In genomic region chr19:15761086-15761485, GRCm38 (mm10) we compare ENCODE assay signal across 29 mouse cellular contexts.
DNase-seq lines count a peak whose midpoint lies in the region; ATAC-seq and TF ChIP-seq lines count a peak whose summit lies in the region.
"Had no signal": no experiment of that assay in that cellular context is flagged by ENCODE, and none has a peak within 500 bp of the region (broad histone marks: within the 10 kb centered on the region; RNA-seq: fewer than 3 reads in every experiment).

No protein-coding gene starts in this region.

- 72% methylated on average over 4 of the region's 4 CpGs for WGBS in midbrain, embryonic 11.5 days
- 66% methylated on average over 4 of the region's 4 CpGs for WGBS in midbrain, embryonic 15.5 days
- WGBS in midbrain, embryonic 14.5 days = 61% methylated on average over 4 of the region's 4 CpGs
- WGBS in midbrain, embryonic 10.5 days = 78% methylated on average over 4 of the region's 4 CpGs

- no peaks in the 10 kb centered on the region for H3K9me3 ChIP-seq in midbrain, embryonic 11.5 days (ENCODE audit: control insufficient read depth, low read length)
- no peaks in the 10 kb centered on the region for H3K9me3 ChIP-seq in midbrain, embryonic 15.5 days
- H3K9me3 ChIP-seq in midbrain, embryonic 14.5 days (ENCODE audit: control insufficient read depth, low read length) = no peaks in the 10 kb centered on the region
- H3K9me3 ChIP-seq in midbrain, embryonic 10.5 days (replicated peaks) = no peaks in the 10 kb centered on the region
- H3K9me3 ChIP-seq: embryonic facial prominence, embryonic 15.5 days; forebrain, embryonic 10.5 days; forebrain, embryonic 12.5 days; G1E had no signal

- no peak overlapping the region for H3K4me3 ChIP-seq in midbrain, embryonic 11.5 days (ENCODE audit: low read depth, low read length)
- H3K4me3 ChIP-seq in midbrain, embryonic 15.5 days = no peak overlapping the region
- H3K4me3 ChIP-seq in midbrain, embryonic 14.5 days (replicated peaks; ENCODE audit: low read depth, low read length) = no peak overlapping the region
- no peak overlapping the region for H3K4me3 ChIP-seq in midbrain, embryonic 10.5 days
- H3K4me3 ChIP-seq: embryonic facial prominence, embryonic 13.5 days; embryonic facial prominence, embryonic 15.5 days; erythroblast, embryonic 14.5 days; forebrain, embryonic 10.5 days; forebrain, embryonic 12.5 days had no signal

- no peaks in the 10 kb centered on the region for H3K36me3 ChIP-seq in midbrain, embryonic 11.5 days (ENCODE audit: control insufficient read depth, insufficient read depth, low read length)
- no peaks in the 10 kb centered on the region for H3K36me3 ChIP-seq in midbrain, embryonic 15.5 days (replicated peaks)
- no peaks in the 10 kb centered on the region for H3K36me3 ChIP-seq in midbrain, embryonic 14.5 days (ENCODE audit: control insufficient read depth, insufficient read depth, low read length)
- no peaks in the 10 kb centered on the region for H3K36me3 ChIP-seq in midbrain, embryonic 10.5 days
- H3K36me3 ChIP-seq: embryonic facial prominence, embryonic 13.5 days; embryonic facial prominence, embryonic 15.5 days; forebrain, embryonic 10.5 days; forebrain, embryonic 12.5 days; G1E had no signal

- no peak for TF ChIP-seq POLR2A in brain, embryonic 14.5 days (IDR thresholded peaks at IDR 0.05; ENCODE audit: borderline replicate concordance, extremely low read depth, insufficient read depth, insufficient read length, poor library complexity, severe bottlenecking)

- H3K27ac ChIP-seq in midbrain, embryonic 11.5 days (ENCODE audit: low read depth, low read length) = no peak overlapping the region
- H3K27ac ChIP-seq in midbrain, embryonic 15.5 days = no peak overlapping the region
- H3K27ac ChIP-seq in midbrain, embryonic 14.5 days (replicated peaks; ENCODE audit: low read depth, low read length) = no peak overlapping the region
- no peak overlapping the region for H3K27ac ChIP-seq in midbrain, embryonic 10.5 days (replicated peaks)
- H3K27ac ChIP-seq: embryonic facial prominence, embryonic 13.5 days; embryonic facial prominence, embryonic 15.5 days; forebrain, embryonic 10.5 days; forebrain, embryonic 12.5 days had no signal

- H3K9ac ChIP-seq in midbrain, embryonic 11.5 days (ENCODE audit: low read length) = no peak overlapping the region
- H3K9ac ChIP-seq in midbrain, embryonic 15.5 days = no peak overlapping the region
- no peak overlapping the region for H3K9ac ChIP-seq in midbrain, embryonic 14.5 days (replicated peaks; ENCODE audit: low read length)
- H3K9ac ChIP-seq: embryonic facial prominence, embryonic 13.5 days; embryonic facial prominence, embryonic 15.5 days; forebrain, embryonic 12.5 days had no signal

- no peaks in the 10 kb centered on the region for H3K4me1 ChIP-seq in midbrain, embryonic 11.5 days (ENCODE audit: control insufficient read depth, insufficient read depth, low read length)
- no peaks in the 10 kb centered on the region for H3K4me1 ChIP-seq in midbrain, embryonic 15.5 days
- H3K4me1 ChIP-seq in midbrain, embryonic 14.5 days (ENCODE audit: control insufficient read depth, insufficient read depth, low read length) = no peaks in the 10 kb centered on the region
- H3K4me1 ChIP-seq in midbrain, embryonic 10.5 days = peaks cover 10% of the 10 kb centered on the region
- H3K4me1 ChIP-seq: embryonic facial prominence, embryonic 13.5 days; embryonic facial prominence, embryonic 15.5 days had no signal

- H3K27me3 ChIP-seq in midbrain, embryonic 11.5 days (ENCODE audit: control insufficient read depth, insufficient read depth, low read length) = no peaks in the 10 kb centered on the region
- H3K27me3 ChIP-seq in midbrain, embryonic 15.5 days (replicated peaks) = no peaks in the 10 kb centered on the region
- H3K27me3 ChIP-seq in midbrain, embryonic 14.5 days (ENCODE audit: control insufficient read depth, insufficient read depth, low read length) = no peaks in the 10 kb centered on the region
- no peaks in the 10 kb centered on the region for H3K27me3 ChIP-seq in midbrain, embryonic 10.5 days (ENCODE audit: low read depth, poor library complexity, severe bottlenecking)
- H3K27me3 ChIP-seq: CH12.LX; embryonic facial prominence, embryonic 13.5 days; embryonic facial prominence, embryonic 15.5 days; forebrain, embryonic 12.5 days had no signal

- H3K4me2 ChIP-seq in midbrain, embryonic 11.5 days = no peak overlapping the region
- no peak overlapping the region for H3K4me2 ChIP-seq in midbrain, embryonic 15.5 days
- no peak overlapping the region for H3K4me2 ChIP-seq in midbrain, embryonic 14.5 days (ENCODE audit: low read length)
- H3K4me2 ChIP-seq: embryonic facial prominence, embryonic 13.5 days; embryonic facial prominence, embryonic 15.5 days; forebrain, embryonic 12.5 days had no signal

- no peak for TF ChIP-seq CTCF in brain, embryonic 14.5 days (IDR thresholded peaks at IDR 0.05; ENCODE audit: borderline replicate concordance, extremely low read depth, insufficient read depth, insufficient read length)

- peak; percentile 73 for DNase-seq in midbrain, embryonic 11.5 days (ENCODE audit: low spot score, missing footprints)
- peak; percentile 12 for DNase-seq in midbrain, embryonic 14.5 days
- no peak for DNase-seq in midbrain, embryonic 10.5 days (ENCODE audit: low spot score)
- DNase-seq in brain, embryonic 14.5 days (ENCODE audit: low read depth) = peak; percentile 42
- DNase-seq in frontal cortex, postnatal 10 days (ENCODE audit: low spot score in 2 of 2) = no peak
- DNase-seq: adrenal gland, adult 8-10 months; adrenal gland, postnatal 14 days; adrenal gland, postnatal 36 days; B cell, adult 2 months; cerebellum, adult 11 months; cerebellum, adult 18-20 months; cerebellum, adult 8-10 months; cerebellum, adult 9-11 months; cerebellum, postnatal 14 days; cerebellum, postnatal 36 days; embryo, embryonic 11 days had no signal

- ATAC-seq in midbrain, embryonic 11.5 days (ENCODE audit: low FRiP score) = peak; percentile 73
- no peak for ATAC-seq in midbrain, embryonic 15.5 days (replicated peaks)
- ATAC-seq in midbrain, embryonic 14.5 days (ENCODE audit: low FRiP score, low TSS enrichment) = no peak
- ATAC-seq: activated CD4-positive, CD25-positive, alpha-beta regulatory T cell, adult 4 months; CD4-positive, CD25-positive, alpha-beta regulatory T cell, adult 4 months; forebrain, embryonic 14.5 days; forebrain, embryonic 16.5 days; Patski had no signal

Comparison
In these comparisons a context has a peak if more than half of its experiments do, and no peak if none do; other contexts are left out.
1. DNase-seq: peak in midbrain, embryonic 11.5 days (single experiment), midbrain, embryonic 14.5 days (single experiment) and brain, embryonic 14.5 days (single experiment); none in midbrain, embryonic 10.5 days (single experiment) and frontal cortex, postnatal 10 days (0 of 2).